Mouse (Mus musculus) megakaryocyte, embryonic 14.5 days (primary cell): ENCODE results near the gene Gm26938.

ENCODE experiments used
- FLI1 ChIP-seq: IDR thresholded peaks from 2 replicates; pipeline ENCODE4 v1.6.1; 2012; ENCODE audit warnings: low read length, inconsistent platforms, mixed read lengths
- GATA1 ChIP-seq: IDR thresholded peaks from 3 replicates; pipeline ENCODE4 v1.6.1; 2012; ENCODE audit warnings: mixed read lengths, low read length, inconsistent platforms, borderline replicate concordance

DNA sequence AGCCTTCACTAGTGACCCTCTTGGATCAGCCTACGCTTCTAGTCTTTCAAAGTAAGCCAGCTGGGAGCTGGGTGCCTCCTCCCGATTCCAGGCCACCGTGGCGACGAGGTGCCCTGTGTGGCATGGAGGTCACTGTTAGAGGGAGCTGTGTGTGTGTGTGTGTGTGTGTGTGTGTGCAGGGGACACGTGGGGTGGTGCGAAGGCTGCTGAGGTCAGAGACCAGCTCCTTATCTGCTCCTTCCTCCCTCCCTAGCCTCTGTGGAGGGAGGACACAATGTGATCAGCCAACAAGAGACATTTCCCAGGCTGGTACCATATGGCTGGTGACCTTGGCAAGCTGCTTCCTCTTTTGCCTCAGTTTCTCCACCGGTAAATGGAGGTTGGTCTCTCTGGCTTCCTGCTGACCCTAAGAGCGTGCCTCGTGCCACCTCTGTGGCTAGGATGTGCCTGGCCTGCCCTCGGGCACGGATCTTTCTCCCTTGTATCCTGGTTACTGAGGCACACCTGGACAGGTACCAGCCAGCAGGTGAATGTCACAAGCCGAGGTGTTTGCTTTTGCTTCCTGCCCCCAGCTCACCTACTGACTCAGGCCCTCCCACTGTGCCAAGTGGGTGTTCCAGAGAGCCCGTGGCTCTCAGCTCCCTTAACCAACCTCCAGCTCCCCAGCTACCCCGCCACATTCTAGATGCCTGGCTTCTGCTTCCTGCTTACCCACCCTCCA, 14.4 kb downstream of the Gm26938 start:
- TF ChIP-seq FLI1 (no peak), GATA1 (no peak)
